Mouse (Mus musculus): ENCODE results near the gene Uba52.
"Not testable (repeated sequence)": the region's sequence is repeated elsewhere in the genome, so short reads cannot be mapped to it uniquely, and the experiment has no call there.

The Uba52 gene

DNA sequence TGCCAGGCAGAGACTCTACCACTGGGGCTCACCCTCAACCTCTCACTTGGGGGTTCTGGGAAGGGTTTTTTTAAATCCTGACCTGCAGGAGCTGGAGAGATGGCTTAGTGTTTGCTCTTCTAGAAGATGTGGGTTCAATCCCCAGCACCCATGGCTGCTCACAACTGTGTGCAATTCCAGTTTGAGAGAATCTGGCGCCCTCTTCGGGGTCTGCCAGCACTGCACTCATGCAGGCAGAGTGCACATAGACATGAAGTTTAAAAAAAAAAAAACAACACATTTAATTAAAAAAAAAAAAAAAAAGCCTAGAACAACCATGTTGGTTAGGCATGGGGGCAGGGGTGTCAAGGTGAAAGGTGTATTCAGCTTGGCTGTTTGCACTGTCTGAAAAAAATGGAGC, 19.7 kb upstream of the Uba52 start:
- DNase-seq (ENCODE audit: low spot score): no peak

DNA sequence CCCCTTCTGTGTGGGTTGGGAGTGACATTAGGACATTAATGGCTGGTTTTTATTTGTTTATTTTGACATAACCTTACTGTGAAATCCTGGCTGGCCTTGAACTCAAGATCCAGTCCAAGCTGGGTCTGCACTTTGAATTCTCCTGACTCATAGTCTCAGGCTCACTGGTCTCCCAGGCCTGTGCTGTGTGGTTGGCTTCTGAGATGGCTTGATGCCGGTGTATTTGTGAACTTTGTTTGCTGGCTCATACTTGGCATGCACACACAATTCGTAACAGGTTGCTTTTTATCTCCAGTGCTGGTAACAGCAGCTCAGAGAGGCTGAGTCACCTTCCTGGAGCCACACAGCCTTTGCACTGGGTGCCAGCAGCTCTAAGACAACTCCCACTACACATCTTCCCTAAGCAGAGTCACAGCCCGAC, 19.1 kb upstream of the Uba52 start:
- no peak for DNase-seq (ENCODE audit: low spot score)

DNA sequence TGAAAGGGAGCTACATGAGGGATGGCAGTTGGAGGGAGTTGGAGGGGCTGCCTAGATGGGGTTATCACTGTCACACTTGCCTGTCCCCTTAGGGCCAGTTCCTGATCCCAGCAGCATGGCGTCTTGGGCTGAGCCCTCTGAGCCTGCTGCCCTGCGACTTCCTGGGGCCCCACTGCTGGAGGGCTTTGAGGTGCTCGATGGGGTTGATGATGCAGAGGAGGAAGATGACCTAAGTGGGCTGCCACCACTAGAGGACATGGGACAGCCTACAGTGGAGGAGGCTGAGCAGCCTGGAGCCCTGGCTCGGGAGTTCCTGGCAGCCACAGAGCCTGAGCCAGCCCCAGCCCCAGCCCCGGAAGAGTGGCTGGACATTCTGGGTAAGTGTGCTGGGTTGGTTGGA, 18.7 kb upstream of the Uba52 start:
- no peak for DNase-seq (ENCODE audit: low spot score)

DNA sequence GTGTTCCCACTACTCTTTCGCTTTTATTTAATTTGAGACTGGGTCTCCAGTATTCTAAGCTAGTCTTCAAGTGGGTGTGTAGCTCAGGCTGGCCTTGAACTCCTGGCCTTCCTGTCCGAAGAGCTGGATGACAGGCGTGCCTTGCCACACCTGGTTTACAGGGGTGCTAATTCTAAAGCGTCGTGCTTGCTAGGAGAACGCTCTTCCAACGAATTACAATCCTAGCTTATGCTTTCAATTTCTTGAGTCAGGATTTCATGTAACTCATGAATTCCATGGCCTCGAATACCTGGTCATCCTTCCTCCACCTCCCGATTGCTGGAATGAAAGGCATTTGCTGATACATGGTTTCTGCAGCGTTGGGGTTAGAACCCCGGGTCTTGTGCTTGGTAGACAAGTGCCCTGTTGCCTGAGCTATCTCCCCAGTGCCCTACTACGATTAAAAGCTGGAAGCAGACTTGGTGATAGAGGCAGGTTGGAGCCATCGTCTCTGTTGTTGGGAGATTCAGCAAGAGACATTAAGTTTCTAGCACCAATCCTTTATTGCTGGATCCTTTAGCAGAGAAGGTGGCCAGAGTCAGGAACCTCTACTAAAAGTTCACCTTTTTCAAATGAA, 17.7 kb upstream of the Uba52 start:
- no peak for DNase-seq (ENCODE audit: low spot score)

DNA sequence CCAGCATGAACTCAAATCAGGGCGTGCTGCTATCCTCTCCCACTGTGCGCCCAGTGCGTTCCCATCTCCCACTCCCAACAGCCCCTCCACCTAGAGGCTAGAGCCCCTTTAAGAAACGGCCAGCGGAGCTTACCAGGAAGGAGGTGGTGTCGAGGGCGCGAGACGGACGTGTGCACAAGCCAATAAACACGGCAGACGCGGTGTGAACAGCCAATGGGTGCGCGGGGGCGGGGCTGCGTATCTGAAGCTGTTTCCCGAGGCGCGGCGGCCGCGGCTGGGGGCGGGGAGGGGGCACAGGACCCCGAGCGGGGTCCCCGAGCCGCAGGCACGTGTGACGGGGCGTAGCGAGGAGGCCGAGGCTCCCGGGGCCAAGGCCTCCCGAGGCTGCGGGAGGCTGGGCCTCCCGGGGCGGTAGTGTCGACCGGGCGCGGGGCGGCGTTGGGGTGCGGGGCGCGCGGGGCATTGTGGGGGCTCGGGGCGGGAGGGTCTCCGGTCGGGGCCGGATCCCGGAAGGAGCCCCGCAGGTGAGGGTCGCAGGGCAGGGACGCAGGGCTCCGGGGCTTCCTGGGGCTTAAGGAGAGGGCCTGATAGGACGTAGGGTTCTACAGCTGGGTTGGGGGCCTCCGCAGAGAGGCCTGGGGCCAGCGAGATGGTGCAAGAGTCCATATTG, 17.0 kb upstream of the Uba52 start, which contains the start of the genes Fkbp8 and Kxd1:
TSS of gene Fkbp8 (plus strand) at position 213 of the 670 bp plus-strand sequence.
TSS of gene Kxd1 (minus strand) at position 445 of the 670 bp plus-strand sequence.
- peak; percentile 93 for DNase-seq (ENCODE audit: low spot score)

DNA sequence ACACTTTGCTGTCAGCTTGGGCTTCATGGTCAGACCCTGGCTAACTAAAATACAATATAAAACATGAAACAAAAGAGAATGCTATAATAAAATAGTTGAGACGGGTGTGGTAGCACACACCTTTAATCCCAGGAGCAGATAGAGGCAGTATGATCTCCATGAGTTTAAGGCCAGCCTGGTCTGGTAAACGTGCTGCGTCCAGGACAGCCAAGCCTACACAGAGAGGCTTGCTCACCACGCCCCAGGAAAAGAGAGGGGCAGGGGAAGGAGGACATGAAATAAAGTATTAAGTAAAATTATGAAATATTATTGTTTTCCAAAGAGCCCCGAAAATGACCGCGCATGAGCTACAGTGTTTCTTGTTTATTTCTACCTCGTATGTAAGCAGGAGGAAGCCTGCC, 16.5 kb upstream of the Uba52 start:
- no peak for DNase-seq (ENCODE audit: low spot score)

DNA sequence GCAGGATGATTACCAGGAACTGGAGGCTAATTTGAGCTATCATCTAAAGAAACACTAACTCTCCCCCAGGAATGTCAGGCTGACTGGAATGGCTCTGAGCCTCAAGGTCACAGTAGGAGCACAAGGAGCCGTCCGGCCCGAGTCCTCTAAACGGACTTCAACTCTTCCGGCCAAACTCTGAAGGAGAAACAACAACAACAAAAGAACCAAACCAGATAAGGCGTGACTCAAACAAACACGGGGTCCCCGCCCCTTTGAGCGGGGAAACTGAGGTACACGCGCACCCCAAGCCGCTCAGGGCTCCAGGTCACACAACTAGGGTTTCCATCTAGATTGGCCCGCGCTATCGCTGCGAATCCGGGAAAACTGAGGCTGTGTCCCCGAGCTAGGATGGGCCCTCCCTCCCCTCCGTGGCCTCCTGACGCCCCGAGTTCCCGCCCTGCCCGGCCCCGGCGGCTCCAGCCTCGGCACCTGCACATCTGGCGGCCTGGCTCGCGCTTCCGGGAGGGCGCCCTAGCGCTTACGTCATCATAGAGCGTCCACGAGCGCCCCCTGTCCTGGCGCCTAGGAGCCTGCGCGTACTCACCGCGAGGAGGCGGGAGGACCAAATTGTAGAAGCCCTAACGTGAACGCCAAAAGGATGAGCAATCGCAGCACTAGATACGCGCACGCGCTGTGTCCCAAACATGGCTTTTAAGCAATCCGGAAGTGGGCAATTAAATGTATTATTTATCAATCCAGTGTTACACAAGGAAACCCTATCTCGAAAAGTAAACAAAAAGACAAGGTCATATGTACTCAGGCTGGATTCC, 12.2 kb upstream of the Uba52 start:
- DNase-seq (ENCODE audit: low spot score): peak; percentile 98

DNA sequence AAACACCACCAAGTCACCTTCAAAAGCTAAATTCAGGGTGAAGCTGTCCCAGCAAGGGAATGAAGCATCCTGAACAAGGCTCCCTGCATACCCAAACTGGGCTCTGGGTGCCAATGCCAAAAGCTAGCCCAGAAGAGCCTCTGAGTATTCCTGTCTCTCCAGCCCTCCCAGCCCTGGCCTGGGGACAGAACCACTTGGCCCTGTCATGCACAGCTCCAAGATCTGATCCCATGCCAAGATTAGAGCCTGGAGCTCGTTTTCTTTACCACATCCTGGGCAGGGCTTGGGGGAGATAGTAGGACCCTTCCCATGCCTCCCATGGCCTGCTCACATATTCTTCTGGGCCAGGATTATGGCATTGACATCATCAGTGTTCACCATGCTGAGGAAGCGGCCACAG, 9.0 kb upstream of the Uba52 start:
- no peak for DNase-seq (ENCODE audit: low spot score)

DNA sequence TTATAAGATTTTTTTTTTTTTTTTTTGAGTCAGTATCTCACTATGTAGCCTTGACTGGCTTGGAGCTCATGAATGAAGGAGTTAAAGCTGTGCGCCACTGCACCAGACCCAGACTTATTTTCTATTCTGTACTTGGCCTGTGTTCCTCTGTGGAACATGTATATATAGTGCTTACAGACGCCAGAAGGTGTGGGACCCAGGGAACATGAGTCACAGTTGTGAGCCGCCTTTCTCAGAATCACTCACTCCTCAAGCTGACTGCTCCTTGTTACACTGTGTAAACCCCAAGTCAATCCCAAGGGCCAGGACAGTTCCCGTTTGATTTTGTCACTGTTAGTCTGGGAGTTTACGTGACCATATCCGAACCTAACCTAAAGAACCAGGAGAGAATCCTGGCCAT, 8.4 kb upstream of the Uba52 start:
- no peak for DNase-seq (ENCODE audit: low spot score)

DNA sequence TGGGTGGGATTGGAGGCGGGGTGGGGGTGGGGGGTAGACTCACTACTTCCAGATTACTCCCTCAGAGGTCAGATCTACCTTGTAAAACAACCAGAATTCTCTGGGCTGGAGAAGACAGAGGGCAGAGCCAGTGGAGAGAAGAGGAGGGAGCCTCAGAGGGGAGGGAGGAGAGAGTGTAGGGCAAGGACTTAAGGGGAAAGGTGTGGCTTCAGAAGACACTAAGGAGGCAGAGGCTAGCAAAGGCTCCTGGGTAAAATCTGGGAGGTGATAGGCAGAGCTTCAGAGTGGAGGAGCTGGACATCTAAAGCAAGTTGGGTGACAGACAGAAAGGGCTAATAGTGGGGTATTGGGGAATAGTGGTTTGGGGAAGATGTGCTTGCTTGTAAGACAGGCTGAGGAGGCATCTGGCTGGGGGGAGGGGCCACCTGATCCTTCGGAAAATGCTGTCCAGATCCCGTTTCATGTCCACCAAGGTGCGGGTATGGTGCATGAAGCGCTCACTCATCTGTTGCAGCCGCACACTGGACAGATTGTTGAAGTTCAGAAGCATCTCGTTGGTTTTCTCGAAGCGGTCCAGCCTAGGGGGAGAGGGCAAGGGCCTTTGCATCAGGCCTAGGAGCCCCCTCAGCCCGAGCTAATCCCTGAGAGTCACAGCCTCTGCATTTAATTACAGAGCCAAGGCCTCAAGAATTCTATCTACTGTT, 7.5 kb upstream of the Uba52 start:
- no peak for DNase-seq (ENCODE audit: low spot score)

DNA sequence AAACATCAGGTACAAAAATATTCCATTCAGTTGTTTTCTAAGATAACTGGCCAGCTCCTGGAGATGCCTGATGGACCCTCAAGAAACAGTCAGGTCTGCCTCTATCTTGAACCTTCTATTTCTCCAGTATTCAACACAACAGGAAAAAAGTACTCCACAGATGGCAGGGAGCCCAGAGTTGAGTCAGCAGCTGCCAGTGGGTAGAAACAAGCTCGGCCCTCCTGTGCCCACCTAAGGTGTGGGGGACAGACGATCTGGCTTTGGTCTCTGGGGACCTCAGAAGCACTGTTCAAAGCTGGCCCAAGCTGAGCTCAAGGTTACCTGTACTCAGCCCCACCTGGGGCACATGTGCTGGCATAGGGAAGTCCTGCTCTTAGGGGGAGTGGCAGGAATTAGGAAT, 2.8 kb upstream of the Uba52 start:
- no peak for DNase-seq (ENCODE audit: low spot score)

DNA sequence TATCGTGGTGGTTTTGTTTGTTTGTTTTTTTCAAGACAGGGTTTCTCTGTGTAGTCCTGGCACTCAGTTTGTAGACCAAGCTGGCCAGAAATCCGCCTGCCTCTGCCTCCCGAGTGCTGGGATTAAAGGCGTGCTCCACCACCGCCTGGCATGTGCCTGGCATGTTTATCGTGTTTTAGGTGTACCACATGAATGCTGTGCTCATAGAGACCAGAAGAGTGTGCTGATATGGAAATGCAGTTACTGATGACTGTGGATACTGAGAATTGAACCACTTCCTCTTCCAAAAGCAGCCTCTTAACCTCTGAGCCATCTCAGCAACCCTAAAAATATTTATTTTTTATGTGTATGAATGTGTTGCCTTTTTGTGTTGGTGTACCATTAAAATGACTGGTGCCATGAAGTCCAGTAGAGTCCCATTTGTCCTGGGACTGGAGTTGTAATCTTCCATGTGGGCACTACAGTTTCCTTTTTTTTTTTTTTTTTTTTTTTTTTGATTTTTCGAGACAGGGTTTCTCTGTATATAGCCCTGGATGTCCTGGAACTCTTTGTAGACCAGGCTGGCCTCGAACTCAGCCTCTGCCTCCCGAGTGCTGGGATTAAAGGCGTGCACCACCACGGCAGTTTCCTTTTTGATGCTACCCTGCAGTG, 1.8 kb upstream of the Uba52 start:
- DNase-seq (ENCODE audit: low spot score): no peak

DNA sequence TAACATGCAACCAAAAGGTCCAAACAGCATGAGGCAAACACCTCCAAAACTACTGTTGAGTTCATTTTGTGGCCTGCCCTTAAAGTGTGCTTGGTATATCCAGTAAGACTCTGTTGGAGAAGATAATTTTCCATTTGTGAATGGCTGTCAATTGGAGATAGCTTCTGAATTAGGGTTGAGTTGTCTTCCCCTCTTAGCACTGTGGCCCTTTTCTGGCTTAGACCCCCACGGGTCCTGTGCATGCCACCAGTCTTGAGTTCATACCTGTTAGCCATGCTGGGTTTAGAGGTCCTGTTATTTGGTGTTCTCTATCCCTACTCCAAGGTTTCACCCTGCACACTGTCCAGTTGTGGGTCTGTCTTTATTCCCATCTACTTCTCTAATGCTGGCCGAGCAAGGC, 1.2 kb upstream of the Uba52 start:
- no peak for DNase-seq (ENCODE audit: low spot score)

DNA sequence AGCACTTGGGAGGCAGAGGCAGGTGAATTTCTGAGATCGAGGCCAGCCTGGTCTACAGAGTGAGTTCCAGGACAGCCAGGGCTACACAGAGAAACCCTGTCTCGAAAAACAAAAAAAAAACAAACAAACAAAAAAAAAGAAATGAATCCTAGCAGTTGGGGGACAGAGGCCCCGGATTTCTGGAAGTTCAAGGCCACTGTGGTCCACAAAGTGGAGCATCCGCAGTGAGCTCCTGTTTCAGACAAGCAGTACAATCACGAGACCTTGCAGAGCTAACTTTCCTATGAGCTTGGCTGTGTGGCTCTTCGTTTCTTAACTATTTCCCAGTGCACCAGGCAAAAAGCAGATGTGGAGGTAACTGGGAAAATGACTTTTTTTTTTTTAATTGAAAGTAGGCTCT, 573 bp upstream of the Uba52 start:
- DNase-seq (ENCODE audit: low spot score): not testable (repeated sequence)

DNA sequence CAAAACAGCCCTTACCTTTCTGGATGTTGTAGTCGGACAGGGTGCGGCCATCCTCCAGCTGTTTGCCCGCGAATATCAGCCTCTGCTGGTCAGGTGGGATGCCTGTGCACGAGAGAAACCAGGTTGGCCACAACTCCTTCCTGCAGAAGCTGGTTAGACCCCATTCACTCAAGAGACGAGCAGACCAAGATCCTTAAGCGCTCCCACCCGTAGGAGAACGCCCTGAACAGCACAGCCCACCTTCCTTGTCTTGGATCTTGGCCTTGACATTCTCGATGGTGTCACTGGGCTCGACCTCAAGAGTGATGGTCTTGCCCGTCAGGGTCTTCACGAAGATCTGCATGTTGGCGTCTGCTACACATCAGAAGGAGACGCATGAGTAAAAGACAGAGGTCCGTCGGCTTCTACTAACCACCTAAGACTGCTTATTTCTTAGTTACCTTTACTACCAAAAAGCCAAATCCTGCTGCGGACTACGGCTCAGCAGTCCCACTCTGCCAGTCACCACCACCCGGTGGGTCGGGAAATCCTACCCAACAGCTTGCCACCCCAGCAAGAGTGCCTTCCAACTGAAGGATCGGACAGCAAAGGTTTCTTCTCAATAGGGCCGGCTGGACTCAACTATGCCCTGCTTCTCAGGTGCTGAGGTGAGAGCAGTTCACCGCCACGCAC, 1.2 kb downstream of the Uba52 start:
- DNase-seq (ENCODE audit: low spot score): no peak

DNA sequence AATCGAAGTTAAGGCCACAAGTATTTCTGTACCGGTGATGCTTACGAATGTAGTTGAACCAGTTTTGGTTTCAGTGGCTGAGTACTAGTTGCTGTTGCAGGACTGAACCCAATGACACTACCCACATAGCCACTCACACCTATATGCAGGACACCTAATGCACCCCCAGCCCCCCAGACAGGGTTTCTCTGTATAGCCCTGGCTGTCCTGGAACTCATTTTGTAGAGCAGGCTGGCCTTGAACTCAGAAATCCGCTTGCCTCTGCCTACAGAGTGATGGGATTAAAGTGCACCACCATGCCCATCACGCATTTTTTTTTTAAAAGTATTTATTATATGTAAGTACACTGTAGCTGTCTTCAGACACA, 3.6 kb downstream of the Uba52 start:
- no peak for DNase-seq (ENCODE audit: low spot score)

DNA sequence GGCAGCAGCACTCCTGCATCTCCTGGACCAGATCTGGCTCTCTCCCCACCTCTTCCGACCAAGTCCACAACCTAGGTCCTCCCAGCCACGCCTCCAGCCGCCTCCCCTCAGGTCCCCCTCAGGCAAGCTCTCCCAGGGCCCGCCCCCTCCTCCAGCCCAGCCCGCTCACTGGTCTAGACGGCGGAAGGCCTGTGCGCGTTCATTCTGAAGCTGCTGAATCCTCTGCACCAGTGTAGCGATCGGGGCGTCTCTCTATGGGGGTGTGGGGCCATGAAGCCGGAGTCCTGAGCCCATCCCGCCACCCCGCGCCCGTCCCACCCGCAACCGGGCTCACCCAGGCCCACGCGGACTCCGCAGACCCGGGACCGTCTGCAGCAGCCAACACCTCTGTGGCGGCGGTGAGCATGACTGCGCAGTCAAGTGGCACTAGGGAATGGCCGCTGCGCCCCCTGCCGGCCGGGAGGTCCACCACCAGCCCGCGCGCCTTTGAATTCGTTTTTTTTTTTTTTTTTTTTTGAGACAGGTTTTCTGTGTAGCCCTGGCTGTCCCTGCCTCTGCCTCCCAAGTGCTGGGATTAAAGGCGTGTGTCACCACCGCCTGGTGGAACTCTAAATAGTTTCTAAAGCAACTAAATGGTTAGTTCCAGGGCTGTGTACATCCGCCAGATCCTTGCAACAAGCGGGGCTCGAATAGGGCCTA, 4.1 kb downstream of the Uba52 start, which contains the start of gene Rex1bd:
TSS of gene Rex1bd (minus strand) at position 425 of the 699 bp plus-strand sequence.
- DNase-seq (ENCODE audit: low spot score): peak; percentile 93

DNA sequence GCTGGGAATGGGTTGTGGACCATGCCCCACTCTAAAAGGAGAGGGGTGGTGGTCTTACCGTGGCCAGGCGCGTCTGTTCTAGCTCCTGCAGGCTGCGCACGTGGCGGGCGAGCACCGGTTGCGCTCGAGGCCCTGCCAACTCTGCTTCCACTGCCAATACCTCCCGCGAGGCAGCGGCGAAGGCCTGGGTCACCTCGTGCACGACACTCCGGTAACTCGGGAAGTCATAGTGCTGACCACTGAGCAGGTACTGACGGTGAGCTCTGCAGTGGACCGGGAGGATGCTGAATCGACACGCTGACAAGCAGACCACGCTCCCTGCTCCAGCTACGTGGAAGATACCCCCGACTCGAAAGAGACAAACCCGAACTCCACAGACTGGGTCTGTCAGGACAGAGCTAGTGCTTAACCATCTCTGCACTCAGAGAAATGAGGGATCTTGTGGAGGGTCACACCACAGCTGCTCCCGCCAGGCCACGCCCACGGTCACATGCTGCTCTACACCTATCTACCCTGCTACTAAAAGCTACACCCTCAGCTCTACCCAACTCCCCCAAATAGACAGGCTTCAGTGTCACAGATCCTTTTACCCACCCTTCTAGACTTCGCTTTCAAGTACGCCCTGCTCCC, 4.8 kb downstream of the Uba52 start:
- DNase-seq (ENCODE audit: low spot score): no peak

DNA sequence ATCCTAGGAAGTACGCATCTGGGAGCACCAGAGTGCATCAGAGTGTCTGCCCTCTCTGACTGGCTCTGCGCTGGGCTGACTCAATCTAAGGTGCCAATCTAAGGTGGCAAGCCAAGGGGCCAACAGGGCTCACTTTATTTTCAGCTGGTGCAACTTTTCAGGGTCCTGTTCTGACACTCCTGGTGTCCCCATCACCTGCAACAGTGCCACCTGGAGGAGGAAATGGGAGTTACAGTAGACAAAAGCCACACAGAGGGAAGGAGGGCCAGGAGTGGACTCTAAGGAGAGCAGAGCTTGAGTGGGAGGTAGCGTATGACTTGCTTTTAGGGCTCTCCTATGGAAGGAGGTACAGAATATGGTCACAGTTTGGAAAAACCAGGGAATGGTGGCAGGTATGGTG, 5.8 kb downstream of the Uba52 start:
- peak; percentile 86 for DNase-seq (ENCODE audit: low spot score)

DNA sequence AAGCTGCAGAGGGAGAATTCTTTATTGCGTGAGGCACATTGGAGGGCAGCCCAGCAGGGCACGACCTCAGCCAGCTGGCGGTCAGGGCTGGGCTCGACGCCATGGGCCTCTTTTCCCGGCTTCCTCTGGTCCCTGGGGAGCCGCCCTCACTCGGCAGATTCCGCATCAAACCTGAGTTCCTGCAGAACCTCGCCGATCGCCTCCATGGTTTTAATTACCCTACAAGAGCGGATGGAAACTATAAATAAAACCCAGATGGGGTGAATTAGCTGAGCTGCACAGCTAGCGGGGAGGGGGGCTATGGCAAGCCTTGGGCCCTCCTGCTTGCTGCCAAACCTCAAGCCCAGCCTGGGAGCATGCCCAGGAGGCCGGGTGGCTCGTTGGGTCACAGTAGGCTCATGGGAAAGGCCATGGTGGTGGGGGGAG, 6.3 kb downstream of the Uba52 start:
- DNase-seq (ENCODE audit: low spot score): no peak
